Mouse (Mus musculus): ENCODE data around the gene Gpx4. TPM values are rescaled to one million over a fixed set of nuclear protein-coding genes. Genes with fewer than 3 reads are reported as not detected.
"Not testable (repeated sequence)": the region's sequence is repeated elsewhere in the genome, so short reads cannot be mapped to it uniquely, and the experiment has no call there.

Gpx4 gene
- total RNA-seq, 2 experiments from 2014 or later = 389 TPM

DNA sequence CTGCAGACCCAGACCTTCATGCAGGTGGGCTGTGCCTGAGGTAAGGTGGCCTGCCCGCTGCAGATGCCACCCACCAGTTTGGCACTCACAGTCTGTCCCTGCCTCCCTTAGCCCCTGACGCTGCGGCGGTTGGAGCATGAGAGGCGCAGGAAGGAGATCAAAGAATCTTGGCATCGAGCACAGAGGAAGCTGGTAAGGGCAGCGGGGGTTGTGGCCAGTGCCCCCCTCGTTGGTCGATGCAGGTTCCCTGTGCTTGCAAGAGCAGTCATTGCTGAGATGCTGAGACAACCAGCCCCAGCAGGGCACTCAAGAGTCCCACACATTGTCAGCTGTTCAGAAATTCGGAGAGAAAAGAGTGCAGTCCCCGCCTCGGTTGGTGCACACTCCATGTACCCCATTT lies 24.8 kb upstream of the Gpx4 start:
- intact Hi-C loops (cut with DNase I; ENCODE audit: low total_unique reads) = no loop called here
- no peak for DNase-seq

- intact Hi-C loops (cut with DNase I; ENCODE audit: low total_unique reads) = no loop called here
- no peak for DNase-seq
Observed at GRCm38 (mm10) chr10:80022806-80023205, 24.2 kb upstream of the Gpx4 start.

DNA sequence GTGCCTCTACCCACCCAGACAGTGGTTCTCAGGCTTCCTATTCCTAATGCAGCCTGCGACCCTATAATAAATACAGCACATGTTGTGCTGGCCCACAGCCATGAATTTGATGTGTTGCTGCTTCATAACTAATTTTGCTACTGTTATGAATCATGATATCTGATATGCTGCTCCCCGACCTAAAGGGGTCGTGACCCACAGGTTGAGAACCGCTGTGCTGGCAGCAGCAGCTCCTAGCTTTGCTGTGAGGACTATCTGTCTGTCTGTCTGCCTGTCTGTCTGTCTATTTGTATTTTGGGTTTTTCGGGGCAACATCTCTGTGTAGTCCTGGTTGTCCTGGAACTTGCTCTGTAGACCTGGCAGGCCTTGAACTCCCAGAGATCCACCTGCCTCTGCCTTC lies 23.2 kb upstream of the Gpx4 start:
- DNase-seq = no peak
- intact Hi-C loops (cut with DNase I; ENCODE audit: low total_unique reads) = no loop called here

GRCm38 (mm10) chr10:80024229-80025043 lies 22.5 kb upstream of the Gpx4 start:
- DNase-seq = no peak
- intact Hi-C loops (cut with DNase I; ENCODE audit: low total_unique reads) = no loop called here

- intact Hi-C loops (cut with DNase I; ENCODE audit: low total_unique reads) = no loop called here
- no peak for DNase-seq
Observed at GRCm38 (mm10) chr10:80025044-80025347, 22.0 kb upstream of the Gpx4 start.

DNA sequence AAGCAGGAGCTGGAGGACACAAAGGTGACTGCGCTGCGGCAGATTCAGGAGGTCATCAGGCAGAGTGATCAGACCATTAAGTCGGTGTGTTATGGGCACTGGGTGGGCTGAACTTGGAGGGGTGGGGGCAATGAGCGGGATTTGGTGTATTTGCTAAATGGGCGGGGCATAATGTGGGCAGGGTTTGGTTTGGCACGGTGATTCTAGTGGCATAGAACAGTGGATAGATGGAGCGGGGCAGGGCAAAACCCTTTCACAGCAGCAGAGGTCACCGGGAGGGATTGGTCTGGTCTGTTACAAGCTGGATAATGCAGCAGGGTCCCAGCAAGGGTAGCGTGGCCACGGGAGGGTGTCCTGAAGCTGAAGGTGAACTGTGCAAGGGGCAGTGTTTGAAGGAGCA lies 21.5 kb upstream of the Gpx4 start:
- DNase-seq = no peak
- intact Hi-C loops (cut with DNase I; ENCODE audit: low total_unique reads) = no loop called here

- intact Hi-C loops (cut with DNase I; ENCODE audit: low total_unique reads) = no loop called here
- no peak for DNase-seq
Observed at GRCm38 (mm10) chr10:80025889-80026288, 21.1 kb upstream of the Gpx4 start.

- intact Hi-C loops (cut with DNase I; ENCODE audit: low total_unique reads) = no loop called here
- DNase-seq = no peak
Observed at GRCm38 (mm10) chr10:80027681-80028520, 19.1 kb upstream of the Gpx4 start.

DNA sequence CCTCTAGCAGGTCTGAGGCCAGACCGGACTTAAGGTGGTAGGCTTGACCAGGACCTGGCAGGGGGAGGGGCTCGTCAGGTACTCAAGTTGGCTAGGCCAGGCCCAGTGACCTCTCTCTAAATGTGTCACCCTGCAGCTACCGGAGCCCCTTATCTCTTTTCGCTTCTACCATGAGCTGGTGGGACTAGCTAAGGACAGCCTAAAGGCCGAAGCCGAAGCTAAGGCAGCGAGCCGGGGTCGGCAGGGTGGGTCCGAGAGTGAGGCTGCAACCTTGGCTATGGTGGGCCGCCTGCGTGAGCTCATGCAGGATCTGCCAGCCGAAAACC lies 18.5 kb upstream of the Gpx4 start:
- intact Hi-C loops (cut with DNase I; ENCODE audit: low total_unique reads) = no loop called here
- no peak for DNase-seq

GRCm38 (mm10) chr10:80030191-80030590 lies 16.8 kb upstream of the Gpx4 start:
- intact Hi-C loops (cut with DNase I; ENCODE audit: low total_unique reads) = no loop called here
- no peak for DNase-seq

GRCm38 (mm10) chr10:80030736-80031135 lies 16.2 kb upstream of the Gpx4 start:
- intact Hi-C loops (cut with DNase I; ENCODE audit: low total_unique reads) = no loop called here
- DNase-seq = no peak

DNA sequence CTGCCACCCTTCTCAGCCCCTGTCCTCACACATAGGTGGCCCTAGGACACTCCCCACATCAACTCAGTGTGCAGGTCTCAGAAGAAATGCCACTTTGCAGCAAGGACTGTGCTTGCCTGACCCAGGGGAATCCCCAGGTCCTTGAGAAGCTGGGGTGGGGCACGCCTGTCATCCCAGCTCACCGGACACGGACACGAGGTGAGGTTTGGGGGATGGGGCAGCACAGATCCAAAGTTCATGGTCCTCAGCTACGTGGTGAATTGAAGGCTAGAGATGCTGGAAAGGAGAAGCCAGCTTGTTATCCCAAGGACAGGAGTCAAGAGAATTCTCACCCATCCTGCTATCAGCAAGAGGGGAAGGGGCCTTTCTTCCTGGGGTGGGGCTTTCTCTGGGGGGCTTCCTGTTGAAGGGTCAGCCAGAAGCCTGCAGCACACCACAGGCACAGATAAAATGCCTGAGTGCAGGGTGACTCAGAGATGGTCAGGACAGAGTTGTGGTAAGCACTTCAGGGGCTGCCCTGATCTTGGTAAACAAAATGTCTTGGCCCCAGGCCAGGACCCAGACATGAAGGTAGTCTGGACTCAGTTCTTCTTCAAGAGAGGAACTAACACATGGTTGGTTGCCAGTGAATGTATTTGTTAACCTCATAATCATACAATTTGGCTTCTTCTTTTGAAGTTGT lies 14.0 kb upstream of the Gpx4 start:
- intact Hi-C loops (cut with DNase I; ENCODE audit: low total_unique reads) = no loop called here
- DNase-seq = no peak

GRCm38 (mm10) chr10:80033511-80034391 lies 13.2 kb upstream of the Gpx4 start:
- intact Hi-C loops (cut with DNase I; ENCODE audit: low total_unique reads) = no loop called here
- DNase-seq = no peak

DNA sequence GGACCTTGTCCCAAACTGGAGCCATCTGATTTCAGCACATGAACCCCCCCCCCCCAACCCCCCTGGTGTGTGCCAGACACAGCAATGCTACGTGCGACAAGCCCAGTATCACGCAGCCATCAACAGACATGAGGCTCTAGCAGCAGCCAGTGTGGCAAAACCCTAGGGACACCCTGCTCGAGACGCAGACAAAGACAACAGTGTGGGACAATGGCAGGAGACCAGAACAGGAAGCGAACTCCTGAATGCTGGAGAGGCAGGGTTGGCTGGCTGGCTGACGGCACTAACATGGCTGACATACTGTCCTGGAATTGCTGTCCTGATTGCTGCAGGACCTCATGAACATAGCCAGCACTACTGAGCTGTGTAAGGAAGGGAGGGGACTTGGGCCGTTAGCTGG lies 11.8 kb upstream of the Gpx4 start:
- no peak for DNase-seq
- intact Hi-C loops (cut with DNase I; ENCODE audit: low total_unique reads) = loop anchor here (5.0 kb wide), 1 partner anchor 43 kb away; no protein-coding TSS in a partner anchor

GRCm38 (mm10) chr10:80035686-80036085 lies 11.3 kb upstream of the Gpx4 start:
- intact Hi-C loops (cut with DNase I; ENCODE audit: low total_unique reads) = loop anchor here (5.0 kb wide), 1 partner anchor 43 kb away; no protein-coding TSS in a partner anchor
- DNase-seq = no peak

DNA sequence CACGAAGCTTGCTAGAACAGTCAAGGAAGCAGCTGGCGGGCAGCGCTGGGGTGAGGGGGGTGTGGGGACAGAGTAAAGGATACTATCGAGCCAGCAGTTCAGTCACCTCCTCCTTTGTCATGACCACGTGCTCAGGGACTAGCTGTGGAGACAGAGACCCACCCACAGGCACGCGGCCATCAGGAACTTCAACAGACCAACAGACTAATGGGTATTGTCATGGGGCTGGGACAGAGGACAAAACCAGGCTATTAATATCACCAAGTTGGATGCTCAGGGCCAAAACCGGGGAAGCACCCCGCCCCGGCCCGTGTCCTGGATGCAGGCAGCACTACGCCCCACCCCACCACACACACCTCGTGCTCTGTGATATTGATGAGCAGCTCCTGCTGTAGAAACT lies 10.1 kb upstream of the Gpx4 start:
- DNase-seq = no peak
- intact Hi-C loops (cut with DNase I; ENCODE audit: low total_unique reads) = loop anchor here (5.0 kb wide), 1 partner anchor 45 kb away; no protein-coding TSS in a partner anchor

DNA sequence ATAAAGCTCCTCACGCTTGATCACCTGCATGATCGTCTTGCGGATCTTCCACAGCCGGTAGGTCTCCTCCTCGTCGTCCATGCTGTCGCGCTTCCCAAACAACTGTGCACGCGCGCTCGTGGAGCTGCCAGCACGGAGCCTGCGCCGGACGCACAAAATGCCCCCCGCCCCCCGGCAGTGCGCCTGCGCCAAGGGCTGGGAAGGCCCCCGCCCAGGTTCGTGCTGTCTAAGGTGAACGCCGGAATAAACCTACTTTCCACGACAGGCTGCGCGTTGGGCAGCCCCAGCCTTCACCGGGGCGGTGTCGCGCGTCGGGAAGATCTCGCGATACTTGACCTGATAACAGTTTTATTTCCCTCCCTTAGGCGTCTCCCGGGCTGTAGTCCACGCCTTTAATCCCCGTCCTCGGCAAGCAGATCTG lies 7.4 kb upstream of the Gpx4 start, which contains the start of gene Polr2e:
Polr2e (minus strand) TSS at position 237 of the 421 bp plus-strand sequence.
- DNase-seq = peak; percentile 96
- intact Hi-C loops (cut with DNase I; ENCODE audit: low total_unique reads) = loop anchor here (5.0 kb wide), 1 partner anchor 47 kb away; no protein-coding TSS in a partner anchor

GRCm38 (mm10) chr10:80041409-80042060 lies 5.4 kb upstream of the Gpx4 start:
- intact Hi-C loops (cut with DNase I; ENCODE audit: low total_unique reads) = loop anchor here (5.0 kb wide), 1 partner anchor 71 kb away; no protein-coding TSS in a partner anchor
- not testable (repeated sequence) for DNase-seq

- DNase-seq = no peak
- intact Hi-C loops (cut with DNase I; ENCODE audit: low total_unique reads) = loop anchor here (5.0 kb wide), 1 partner anchor 68 kb away; no protein-coding TSS in a partner anchor
Observed at GRCm38 (mm10) chr10:80044087-80044486, 2.9 kb upstream of the Gpx4 start.

Measured in gastrocnemius, postnatal 14 days (tissue).